Mouse (Mus musculus): ENCODE measurements around the gene Fam98c. TPM values are rescaled to one million over a fixed set of nuclear protein-coding genes. Genes with fewer than 3 reads are reported as not detected.
"Not testable (repeated sequence)": the region's sequence is repeated elsewhere in the genome, so short reads cannot be mapped to it uniquely, and the experiment has no call there.

The Fam98c gene
- total RNA-seq (2021) = 10 to 100 TPM; 13.7 to 15.4 TPM

- intact Hi-C loops (cut with DNase I) = no loop called here
- DNase-seq = peak; percentile 86 to 88
Observed at GRCm38 (mm10) chr7:29155838-29156782, at the start of gene Fam98c. Gene Fam98c (minus strand): TSS chr7:29156234.

DNA sequence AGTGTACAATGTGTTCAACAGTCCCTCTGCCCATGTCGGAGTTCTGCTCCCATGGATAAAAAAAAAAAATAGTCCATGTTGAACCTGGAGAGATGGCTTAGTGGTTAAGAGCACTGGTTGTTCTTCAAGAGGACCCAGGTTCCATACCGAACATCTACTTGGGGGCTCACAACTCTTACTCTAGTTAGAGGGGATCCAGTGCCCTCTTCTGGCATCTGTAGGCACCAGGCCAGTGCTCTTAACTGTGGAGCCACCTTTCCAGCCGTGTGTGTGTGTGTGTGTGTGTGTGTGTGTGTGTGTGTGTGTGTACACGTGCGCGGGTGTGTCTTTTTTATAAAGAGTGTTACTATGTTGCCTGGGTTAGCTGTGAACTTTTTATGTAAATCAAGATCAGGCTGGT is 46.5 kb upstream of the Fam98c start:
- DNase-seq = no peak
- intact Hi-C loops (cut with DNase I) = no loop called here

DNA sequence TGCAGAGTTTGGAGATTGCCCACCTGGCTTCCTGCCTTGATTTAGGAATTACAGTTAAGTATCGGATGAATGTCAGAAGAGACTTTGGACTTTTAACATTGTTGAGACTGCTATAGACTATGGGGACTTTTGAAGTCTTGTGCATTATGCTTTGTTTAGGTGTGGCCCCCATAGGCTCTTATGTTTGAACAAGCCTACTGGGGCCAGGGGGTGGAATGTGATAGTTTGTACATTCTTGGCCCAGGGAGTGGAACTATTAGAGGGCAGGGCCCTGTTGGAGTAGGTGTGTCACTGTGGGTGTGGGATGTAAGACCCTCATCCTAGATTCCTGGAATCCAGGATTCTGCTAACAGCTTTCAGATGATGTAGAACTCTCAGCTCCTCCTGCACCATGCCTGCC is 38.2 kb upstream of the Fam98c start:
- DNase-seq; intact Hi-C loops (cut with DNase I): not testable (repeated sequence)

DNA sequence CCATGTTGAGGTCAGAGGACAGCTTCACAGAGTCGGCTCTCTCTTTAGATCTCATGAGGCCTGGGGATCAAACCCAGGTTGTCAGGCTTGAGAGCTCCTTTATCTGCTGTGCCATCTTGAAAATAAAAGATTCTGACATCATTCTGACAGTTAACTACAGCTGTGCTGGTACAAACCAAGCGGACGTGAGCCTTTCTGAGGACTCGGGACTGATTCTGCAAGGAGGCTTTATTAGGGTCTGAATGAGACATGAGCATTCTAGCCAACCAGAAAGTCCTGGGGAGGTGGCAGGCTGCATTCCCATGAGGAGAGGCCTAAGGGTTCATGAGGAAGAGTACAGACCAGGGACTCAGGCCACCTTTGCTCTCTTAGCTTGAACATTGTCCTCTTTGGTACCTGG is 25.3 kb upstream of the Fam98c start:
- not testable (repeated sequence) for DNase-seq
- intact Hi-C loops (cut with DNase I) = loop anchor here (2.0 kb wide), 2 partner anchors 57 to 115 kb away; partner anchors contain the start of gene Yif1b

DNA sequence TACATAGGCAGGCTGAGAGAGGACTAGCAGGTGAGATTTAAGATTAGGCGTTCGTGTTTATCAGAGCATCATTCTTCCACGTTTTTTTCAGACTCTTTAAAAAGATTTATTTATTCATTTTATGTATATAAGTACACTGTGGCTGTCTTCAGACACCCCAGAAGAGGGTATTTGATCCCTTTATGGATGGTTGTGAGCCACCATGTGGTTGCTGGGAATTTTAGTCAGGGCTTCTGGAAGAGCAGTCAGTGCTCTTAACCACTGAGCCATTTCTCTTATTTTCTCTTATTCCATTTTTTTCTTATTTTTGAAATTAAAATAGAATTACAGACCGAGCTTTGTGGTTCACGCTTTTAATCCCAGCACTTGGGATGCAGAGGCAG is 24.8 kb upstream of the Fam98c start:
- intact Hi-C loops (cut with DNase I) = loop anchor here (2.0 kb wide), 2 partner anchors 58 to 116 kb away; partner anchors contain the start of gene Yif1b

DNA sequence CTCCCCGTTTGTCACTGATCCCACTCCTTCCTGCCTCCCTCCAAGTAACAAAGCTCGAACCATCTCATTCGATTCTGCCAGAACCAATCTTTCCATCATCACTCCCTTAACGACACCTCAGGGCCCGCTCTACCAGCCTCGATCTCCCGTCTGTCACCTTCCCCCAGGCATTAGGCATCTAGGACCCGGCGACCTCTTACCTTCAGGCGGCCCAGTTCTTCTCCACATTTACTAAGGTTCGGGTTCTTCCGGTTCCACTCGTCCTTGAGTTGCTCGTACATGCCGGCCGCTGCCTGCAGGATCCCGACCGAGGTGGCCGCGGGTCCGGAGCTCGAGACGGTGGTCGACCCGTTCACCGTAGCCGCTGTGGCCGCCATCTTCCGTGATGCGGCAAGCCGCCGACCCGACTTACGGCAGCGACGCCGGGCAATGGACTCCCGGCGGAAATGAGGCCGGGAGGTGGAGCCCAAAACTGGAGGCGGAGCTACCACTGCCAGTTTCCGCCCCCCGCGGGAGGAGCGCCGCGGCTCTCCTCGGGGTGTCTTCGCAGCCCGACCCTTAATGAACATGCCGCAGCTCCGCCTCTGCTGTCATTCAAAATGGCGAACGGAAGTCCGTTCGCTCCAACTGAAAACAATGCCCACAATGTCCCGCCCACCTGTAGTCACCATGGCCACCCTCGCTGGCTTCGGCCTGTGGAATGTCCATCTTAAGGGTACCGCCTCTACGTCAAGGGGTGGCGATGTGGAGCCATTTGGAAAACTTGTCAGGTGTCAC is 24.2 kb upstream of the Fam98c start, which contains the start of gene Psmd8:
TSS of gene Psmd8 (minus strand) at position 625 of the 777 bp plus-strand sequence.
- DNase-seq = peak; percentile 96 to 98
- intact Hi-C loops (cut with DNase I) = loop anchor here (2.0 kb wide), 2 partner anchors 59 to 117 kb away; partner anchors contain the start of gene Yif1b

More for the DNA sequence above, 24.8 kb upstream of the Fam98c start:
- DNase-seq = no peak

- intact Hi-C loops (cut with DNase I) = loop anchor here (2.0 to 5.0 kb wide), 2 partner anchors 21 to 52 kb away; partner anchors contain the start of gene Ryr1
- peak in 1 of 2 experiments; percentile 17 for DNase-seq
Observed at GRCm38 (mm10) chr7:29179323-29179722, 23.3 kb upstream of the Fam98c start.

DNA sequence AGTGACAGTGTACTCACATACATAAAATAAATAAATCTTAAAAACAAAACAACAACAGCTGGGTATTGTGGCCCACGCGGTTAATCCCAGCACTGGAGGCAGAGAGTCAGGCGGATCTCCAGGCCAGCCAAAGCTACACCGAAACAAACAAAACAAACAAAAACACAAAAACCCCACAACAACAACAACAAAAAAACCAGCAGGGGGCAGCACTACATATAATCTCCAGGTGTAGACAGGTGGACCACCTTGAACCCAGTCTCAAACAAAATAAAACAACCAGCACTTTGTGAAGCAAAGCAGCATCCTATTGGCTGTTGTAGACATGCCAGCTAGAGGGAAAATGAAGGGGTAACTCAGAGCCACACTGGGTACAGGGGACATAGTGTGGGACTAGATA is 22.1 kb upstream of the Fam98c start:
- no peak for DNase-seq
- intact Hi-C loops (cut with DNase I) = loop anchor here (2.0 to 5.0 kb wide), 2 partner anchors 19 to 51 kb away; partner anchors contain the start of gene Ryr1

- no peak for DNase-seq
- intact Hi-C loops (cut with DNase I) = no loop called here
Observed at GRCm38 (mm10) chr7:29172390-29173016, 16.5 kb upstream of the Fam98c start.

- no peak for DNase-seq
- intact Hi-C loops (cut with DNase I) = no loop called here
Observed at GRCm38 (mm10) chr7:29171562-29172097, 15.6 kb upstream of the Fam98c start.

DNA sequence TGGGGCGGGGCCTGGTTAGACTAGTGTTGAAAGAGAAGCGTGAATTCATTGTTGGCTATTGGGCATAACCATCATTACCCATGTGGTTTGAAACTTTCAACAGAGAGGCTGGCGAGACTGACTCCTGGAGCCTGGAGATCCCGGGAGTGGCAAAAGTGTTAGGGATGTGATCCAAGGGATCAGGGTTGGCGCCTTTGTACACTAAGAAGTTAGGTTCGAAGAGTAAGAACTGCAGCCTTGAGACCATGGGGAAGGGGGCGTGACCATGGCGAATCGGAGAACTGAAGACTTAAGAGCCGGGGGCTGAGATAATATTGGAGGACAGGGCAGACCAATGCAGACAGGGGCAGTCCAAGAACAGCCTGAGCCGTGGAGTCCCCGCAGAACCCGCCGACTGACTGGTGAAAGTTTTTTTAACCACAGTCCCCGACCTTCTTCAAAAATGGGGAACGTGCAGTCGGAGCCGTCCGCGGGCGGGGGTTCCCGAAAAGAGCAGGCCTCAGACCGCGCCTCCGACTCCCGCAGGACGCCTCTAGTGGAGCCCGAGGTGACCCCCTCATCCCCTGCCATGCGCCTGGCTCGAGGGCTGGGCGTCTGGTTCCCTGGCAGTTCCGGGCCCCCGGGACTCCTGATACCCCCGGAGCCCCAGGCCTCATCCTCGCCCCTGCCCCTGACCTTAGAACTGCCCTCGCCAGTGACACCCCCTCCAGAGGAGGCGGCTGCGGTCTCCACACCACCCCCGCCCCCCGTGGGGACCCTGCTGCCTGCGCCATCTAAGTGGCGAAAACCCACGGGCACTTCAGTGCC is 14.9 kb upstream of the Fam98c start:
- peak; percentile 30 to 38 for DNase-seq
- intact Hi-C loops (cut with DNase I) = no loop called here

- intact Hi-C loops (cut with DNase I) = no loop called here
- DNase-seq = peak; percentile 82 to 86
Observed at GRCm38 (mm10) chr7:29170066-29170754, 14.2 kb upstream of the Fam98c start, which contains the start of the genes Ggn and Spred3. Gene Ggn (plus strand): TSS chr7:29170210. Gene Spred3 (minus strand): TSS chr7:29170411.

GRCm38 (mm10) chr7:29169231-29170065 is 13.4 kb upstream of the Fam98c start:
- peak; percentile 83 to 85 for DNase-seq
- intact Hi-C loops (cut with DNase I) = loop anchor here (5.0 kb wide), 1 partner anchor 277 kb away; no protein-coding TSS in a partner anchor

GRCm38 (mm10) chr7:29168791-29169230 is 12.8 kb upstream of the Fam98c start:
- intact Hi-C loops (cut with DNase I) = loop anchor here (5.0 kb wide), 1 partner anchor 277 kb away; no protein-coding TSS in a partner anchor
- DNase-seq = no peak

GRCm38 (mm10) chr7:29168121-29168695 is 12.2 kb upstream of the Fam98c start:
- intact Hi-C loops (cut with DNase I) = loop anchor here (5.0 kb wide), 1 partner anchor 276 kb away; no protein-coding TSS in a partner anchor
- DNase-seq = no peak

DNA sequence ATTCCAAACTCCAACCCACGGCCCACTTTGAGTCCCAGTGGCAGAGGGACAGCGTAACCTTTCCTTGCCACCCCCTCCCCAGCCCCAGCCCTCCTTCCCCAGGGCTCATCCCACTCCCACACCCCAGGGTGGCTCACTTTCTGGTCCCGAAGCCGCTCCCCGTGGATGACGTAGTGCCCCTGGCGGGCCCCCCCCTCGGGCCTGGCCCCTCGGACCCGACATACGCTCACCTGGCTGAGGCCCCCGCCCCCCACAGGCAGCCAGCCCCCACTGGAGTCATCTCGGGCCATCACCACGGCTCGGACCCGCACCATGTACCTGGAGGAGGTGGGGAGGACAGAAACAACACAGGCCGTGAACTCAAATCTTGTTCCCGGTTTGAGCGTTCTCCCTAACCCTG is 11.6 kb upstream of the Fam98c start:
- intact Hi-C loops (cut with DNase I) = loop anchor here (5.0 kb wide), 1 partner anchor 275 kb away; no protein-coding TSS in a partner anchor
- DNase-seq = no peak
